Mouse (Mus musculus): ENCODE measurements at regions not wholly inside any gene's neighbourhood (a gene's known extent, or its start where the extent isn't known, plus 50 kb on each side); places are given as distances from the start of the nearest gene placed in this dataset.

- 67% methylated on average over 3 of the region's 3 CpGs for WGBS
- Histone ChIP-seq H3K4me1 (ENCODE audit: control insufficient read depth, insufficient read depth, low read depth, low read length) (no peaks in the 10 kb centered on the region), H3K27me3 (replicated peaks; ENCODE audit: control insufficient read depth, insufficient read depth, low read length) (no peaks in the 10 kb centered on the region), H3K27ac (ENCODE audit: low read depth, low read length) (no peak overlapping the region), H3K4me2 (ENCODE audit: low read length) (no peak overlapping the region), H3K9ac (ENCODE audit: low read depth, low read length) (no peak overlapping the region), H3K4me3 (ENCODE audit: low read length) (no peak overlapping the region), H3K9me3 (ENCODE audit: control insufficient read depth, low read length) (no peaks in the 10 kb centered on the region), H3K36me3 (ENCODE audit: control insufficient read depth, insufficient read depth, low read length) (no peaks in the 10 kb centered on the region)
- no peak for ATAC-seq
Measured at GRCm38 (mm10) chr5:17006807-17007522, 215.4 kb downstream of the Gm28710 start.

GRCm38 (mm10) chr5:17021636-17022035, 230.0 kb downstream of the Gm28710 start:
- Histone ChIP-seq H3K9me3 (ENCODE audit: control insufficient read depth, low read length) (no peaks in the 10 kb centered on the region), H3K4me1 (ENCODE audit: control insufficient read depth, insufficient read depth, low read depth, low read length) (no peaks in the 10 kb centered on the region), H3K9ac (ENCODE audit: low read depth, low read length) (no peak overlapping the region), H3K27ac (ENCODE audit: low read depth, low read length) (no peak overlapping the region), H3K36me3 (ENCODE audit: control insufficient read depth, insufficient read depth, low read length) (no peaks in the 10 kb centered on the region), H3K4me2 (ENCODE audit: low read length) (no peak overlapping the region), H3K4me3 (ENCODE audit: low read length) (no peak overlapping the region), H3K27me3 (replicated peaks; ENCODE audit: control insufficient read depth, insufficient read depth, low read length) (no peaks in the 10 kb centered on the region)
- ATAC-seq = no peak

GRCm38 (mm10) chr5:17053935-17054334, 262.3 kb downstream of the Gm28710 start:
- Histone ChIP-seq H3K9ac (ENCODE audit: low read depth, low read length) (no peak overlapping the region), H3K27me3 (replicated peaks; ENCODE audit: control insufficient read depth, insufficient read depth, low read length) (no peaks in the 10 kb centered on the region), H3K36me3 (ENCODE audit: control insufficient read depth, insufficient read depth, low read length) (no peaks in the 10 kb centered on the region), H3K4me1 (ENCODE audit: control insufficient read depth, insufficient read depth, low read depth, low read length) (no peaks in the 10 kb centered on the region), H3K4me3 (ENCODE audit: low read length) (no peak overlapping the region), H3K27ac (ENCODE audit: low read depth, low read length) (no peak overlapping the region), H3K4me2 (ENCODE audit: low read length) (no peak overlapping the region), H3K9me3 (ENCODE audit: control insufficient read depth, low read length) (no peaks in the 10 kb centered on the region)
- ATAC-seq = no peak
- 64% methylated on average over 2 of the region's 2 CpGs for WGBS

GRCm38 (mm10) chr5:17064565-17064964, 273.0 kb downstream of the Gm28710 start:
- Histone ChIP-seq H3K9ac (ENCODE audit: low read depth, low read length) (no peak overlapping the region), H3K9me3 (ENCODE audit: control insufficient read depth, low read length) (no peaks in the 10 kb centered on the region), H3K27ac (ENCODE audit: low read depth, low read length) (no peak overlapping the region), H3K4me2 (ENCODE audit: low read length) (no peak overlapping the region), H3K4me3 (ENCODE audit: low read length) (no peak overlapping the region), H3K4me1 (ENCODE audit: control insufficient read depth, insufficient read depth, low read depth, low read length) (no peaks in the 10 kb centered on the region), H3K27me3 (replicated peaks; ENCODE audit: control insufficient read depth, insufficient read depth, low read length) (no peaks in the 10 kb centered on the region), H3K36me3 (ENCODE audit: control insufficient read depth, insufficient read depth, low read length) (no peaks in the 10 kb centered on the region)
- WGBS = 97% methylated on average over 8 of the region's 8 CpGs
- no peak for ATAC-seq

- H3K27ac ChIP-seq (ENCODE audit: low read depth, low read length) = no peak overlapping the region
- no peaks in the 10 kb centered on the region for H3K4me1 ChIP-seq (ENCODE audit: control insufficient read depth, insufficient read depth, low read depth, low read length)
- H3K9me3 ChIP-seq (ENCODE audit: control insufficient read depth, low read length) = no peaks in the 10 kb centered on the region
- H3K4me2 ChIP-seq (ENCODE audit: low read length) = no peak overlapping the region
- ATAC-seq = no peak
- no peak overlapping the region for H3K4me3 ChIP-seq (ENCODE audit: low read length)
- H3K27me3 ChIP-seq (replicated peaks; ENCODE audit: control insufficient read depth, insufficient read depth, low read length) = no peaks in the 10 kb centered on the region
- H3K9ac ChIP-seq (ENCODE audit: low read depth, low read length) = no peak overlapping the region
- WGBS = 66% methylated on average over 1 of the region's 1 CpGs
- H3K36me3 ChIP-seq (ENCODE audit: control insufficient read depth, insufficient read depth, low read length) = no peaks in the 10 kb centered on the region
Measured at GRCm38 (mm10) chr5:17080405-17080804, 288.8 kb downstream of the Gm28710 start.

- 91% methylated on average over 1 of the region's 1 CpGs for whole genome bisulfite sequencing
- Histone ChIP-seq H3K9ac (ENCODE audit: low read depth, low read length) (no peak overlapping the region), H3K27ac (ENCODE audit: low read depth, low read length) (no peak overlapping the region), H3K4me1 (ENCODE audit: control insufficient read depth, insufficient read depth, low read depth, low read length) (no peaks in the 10 kb centered on the region), H3K36me3 (ENCODE audit: control insufficient read depth, insufficient read depth, low read length) (no peaks in the 10 kb centered on the region), H3K9me3 (ENCODE audit: control insufficient read depth, low read length) (no peaks in the 10 kb centered on the region), H3K27me3 (replicated peaks; ENCODE audit: control insufficient read depth, insufficient read depth, low read length) (no peaks in the 10 kb centered on the region), H3K4me2 (ENCODE audit: low read length) (no peak overlapping the region), H3K4me3 (ENCODE audit: low read length) (no peak overlapping the region)
- ATAC-seq = no peak
Measured at GRCm38 (mm10) chr5:17111556-17111955, 261.4 kb upstream of the Speer4f2 start.

- 62% methylated on average over 2 of the region's 2 CpGs for WGBS
- Histone ChIP-seq H3K4me2 (ENCODE audit: low read length) (no peak overlapping the region), H3K9me3 (ENCODE audit: control insufficient read depth, low read length) (no peaks in the 10 kb centered on the region), H3K27ac (ENCODE audit: low read depth, low read length) (no peak overlapping the region), H3K36me3 (ENCODE audit: control insufficient read depth, insufficient read depth, low read length) (no peaks in the 10 kb centered on the region), H3K27me3 (replicated peaks; ENCODE audit: control insufficient read depth, insufficient read depth, low read length) (no peaks in the 10 kb centered on the region), H3K4me3 (ENCODE audit: low read length) (no peak overlapping the region), H3K9ac (ENCODE audit: low read depth, low read length) (no peak overlapping the region), H3K4me1 (ENCODE audit: control insufficient read depth, insufficient read depth, low read depth, low read length) (no peaks in the 10 kb centered on the region)
- no peak for ATAC-seq
Measured at GRCm38 (mm10) chr5:17112026-17112425, 261.0 kb upstream of the Speer4f2 start.

GRCm38 (mm10) chr5:17115035-17115434, 257.9 kb upstream of the Speer4f2 start:
- WGBS = 82% methylated on average over 3 of the region's 3 CpGs
- no peak; the same call in 1 of the 2 replicates for ATAC-seq
- H3K4me2 ChIP-seq (ENCODE audit: low read length) = no peak overlapping the region

GRCm38 (mm10) chr5:17116072-17116471, 256.9 kb upstream of the Speer4f2 start:
- no peak overlapping the region for H3K4me3 ChIP-seq (ENCODE audit: low read length)
- H3K36me3 ChIP-seq (ENCODE audit: control insufficient read depth, insufficient read depth, low read length) = no peaks in the 10 kb centered on the region
- H3K9ac ChIP-seq (ENCODE audit: low read depth, low read length) = no peak overlapping the region
- no peak overlapping the region for H3K27ac ChIP-seq (ENCODE audit: low read depth, low read length)
- no peaks in the 10 kb centered on the region for H3K9me3 ChIP-seq (ENCODE audit: control insufficient read depth, low read length)
- H3K4me1 ChIP-seq (ENCODE audit: control insufficient read depth, insufficient read depth, low read depth, low read length) = no peaks in the 10 kb centered on the region
- ATAC-seq = no peak
- H3K4me2 ChIP-seq (ENCODE audit: low read length) = no peak overlapping the region
- H3K27me3 ChIP-seq (replicated peaks; ENCODE audit: control insufficient read depth, insufficient read depth, low read length) = no peaks in the 10 kb centered on the region
- 75% methylated on average over 3 of the region's 3 CpGs for WGBS

More at GRCm38 (mm10) chr5:17115035-17115434, 257.9 kb upstream of the Speer4f2 start:
- H3K9me3 ChIP-seq (ENCODE audit: control insufficient read depth, low read length) = no peaks in the 10 kb centered on the region
- no peak overlapping the region for H3K4me3 ChIP-seq (ENCODE audit: low read length)
- H3K27me3 ChIP-seq (replicated peaks; ENCODE audit: control insufficient read depth, insufficient read depth, low read length) = no peaks in the 10 kb centered on the region
- H3K36me3 ChIP-seq (ENCODE audit: control insufficient read depth, insufficient read depth, low read length) = no peaks in the 10 kb centered on the region
- H3K4me1 ChIP-seq (ENCODE audit: control insufficient read depth, insufficient read depth, low read depth, low read length) = no peaks in the 10 kb centered on the region
- H3K9ac ChIP-seq (ENCODE audit: low read depth, low read length) = no peak overlapping the region
- no peak overlapping the region for H3K27ac ChIP-seq (ENCODE audit: low read depth, low read length)

All from hindbrain, embryonic 16.5 days (tissue).